Mouse (Mus musculus) urinary bladder, adult 18-20 months (tissue): Measurements from ENCODE around the gene 2310022B05Rik.

Experiments used
- DNase-seq, 2 experiments: peaks; one replicate each; pipeline ENCODE4 v3.0.0; 2022; ENCODE audit warnings: low spot score in 2 of 2, mixed read lengths in 2 of 2

2310022B05Rik gene

GRCm38 (mm10) chr8:124663112-124663873 lies at the start of gene 2310022B05Rik:
2310022B05Rik (minus strand) TSS chr8:124663369.
- peak; percentile 85 to 86 for DNase-seq

GRCm38 (mm10) chr8:124705823-124706222 lies 42.7 kb upstream of the 2310022B05Rik start:
- no peak for DNase-seq

GRCm38 (mm10) chr8:124704376-124704775 lies 41.2 kb upstream of the 2310022B05Rik start:
- DNase-seq: no peak

- DNase-seq: no peak
Observed at GRCm38 (mm10) chr8:124703526-124703925, 40.4 kb upstream of the 2310022B05Rik start.

- no peak for DNase-seq
Observed at GRCm38 (mm10) chr8:124702183-124702582, 39.0 kb upstream of the 2310022B05Rik start.

- no peak for DNase-seq
Observed at GRCm38 (mm10) chr8:124701023-124701422, 37.9 kb upstream of the 2310022B05Rik start.

GRCm38 (mm10) chr8:124700271-124700670 lies 37.1 kb upstream of the 2310022B05Rik start:
- no peak for DNase-seq

GRCm38 (mm10) chr8:124695424-124696100 lies 32.4 kb upstream of the 2310022B05Rik start:
- DNase-seq: no peak

GRCm38 (mm10) chr8:124691706-124692105 lies 28.5 kb upstream of the 2310022B05Rik start:
- DNase-seq: no peak

GRCm38 (mm10) chr8:124688899-124689298 lies 25.7 kb upstream of the 2310022B05Rik start:
- no peak for DNase-seq

GRCm38 (mm10) chr8:124682218-124682617 lies 19.0 kb upstream of the 2310022B05Rik start:
- DNase-seq: no peak

GRCm38 (mm10) chr8:124681792-124682157 lies 18.6 kb upstream of the 2310022B05Rik start:
- no peak for DNase-seq

GRCm38 (mm10) chr8:124681077-124681791 lies 18.1 kb upstream of the 2310022B05Rik start:
- no peak for DNase-seq

- no peak for DNase-seq
Observed at GRCm38 (mm10) chr8:124678246-124678645, 15.1 kb upstream of the 2310022B05Rik start.

GRCm38 (mm10) chr8:124677486-124677885 lies 14.3 kb upstream of the 2310022B05Rik start:
- peak; percentile 61 to 62 for DNase-seq

- DNase-seq: no peak
Observed at GRCm38 (mm10) chr8:124677078-124677477, 13.9 kb upstream of the 2310022B05Rik start.

GRCm38 (mm10) chr8:124676661-124677060 lies 13.5 kb upstream of the 2310022B05Rik start:
- DNase-seq: no peak

- no peak for DNase-seq
Observed at GRCm38 (mm10) chr8:124672345-124672744, 9.2 kb upstream of the 2310022B05Rik start.

- no peak for DNase-seq
Observed at GRCm38 (mm10) chr8:124668798-124669197, 5.6 kb upstream of the 2310022B05Rik start.

- DNase-seq: no peak
Observed at GRCm38 (mm10) chr8:124664414-124664813, 1.2 kb upstream of the 2310022B05Rik start.

GRCm38 (mm10) chr8:124663874-124664230 lies 683 bp upstream of the 2310022B05Rik start:
- no peak for DNase-seq

- DNase-seq: peak in 1 of 2 experiments; percentile 36
Observed at GRCm38 (mm10) chr8:124662446-124663111, 590 bp downstream of the 2310022B05Rik start.
